8 mouse cellular contexts compared by ENCODE assay signal in genomic region chr9:14379769-14380385, GRCm38 (mm10). TPM values are rescaled to one million over a fixed set of nuclear protein-coding genes. Genes with fewer than 3 reads are reported as not detected.
DNase-seq lines count a peak whose midpoint lies in the region; ATAC-seq lines count a peak whose summit lies in the region.

No protein-coding gene starts in this region.

- peak overlapping the region; percentile 80 for H3K9ac ChIP-seq in lung, embryonic 16.5 days (ENCODE audit: low read length)
- H3K9ac ChIP-seq in intestine, embryonic 16.5 days (ENCODE audit: low read depth, low read length), result peak overlapping the region; percentile 85
- peak overlapping the region; percentile 94 for H3K9ac ChIP-seq in neural tube, embryonic 15.5 days (replicated peaks)

- no peaks in the 10 kb centered on the region for H3K36me3 ChIP-seq in lung, embryonic 16.5 days (ENCODE audit: control insufficient read depth, insufficient read depth, low read length)
- no peaks in the 10 kb centered on the region for H3K36me3 ChIP-seq in intestine, embryonic 16.5 days (ENCODE audit: control insufficient read depth, insufficient read depth, low read length)
- no peaks in the 10 kb centered on the region for H3K36me3 ChIP-seq in neural tube, embryonic 15.5 days

- H3K4me2 ChIP-seq in lung, embryonic 16.5 days (ENCODE audit: low read depth, low read length), result peak overlapping the region; percentile 96
- peak overlapping the region; percentile 88 for H3K4me2 ChIP-seq in intestine, embryonic 16.5 days (ENCODE audit: low read depth, low read length)
- H3K4me2 ChIP-seq in neural tube, embryonic 15.5 days, result peak overlapping the region; percentile 88

- no peak for ATAC-seq in lung, embryonic 16.5 days (ENCODE audit: low read depth)
- peak; percentile 41; the same call in 1 of the 2 replicates for ATAC-seq in erythroblast, adult 5-6 weeks (replicated peaks; ENCODE audit: low FRiP score, poor library complexity, severe bottlenecking)
- peak; percentile 37 for ATAC-seq in intestine, embryonic 16.5 days
- no peak for ATAC-seq in neural tube, embryonic 15.5 days (ENCODE audit: low FRiP score)

- WGBS in lung, embryonic 16.5 days, result 16% methylated on average over 8 of the region's 8 CpGs
- 12% methylated on average over 8 of the region's 8 CpGs for WGBS in intestine, embryonic 16.5 days
- 25% methylated on average over 8 of the region's 8 CpGs for WGBS in neural tube, embryonic 15.5 days

- H3K27me3 ChIP-seq in lung, embryonic 16.5 days (ENCODE audit: control insufficient read depth, insufficient read depth, low read depth, low read length), result no peaks in the 10 kb centered on the region
- H3K27me3 ChIP-seq in intestine, embryonic 16.5 days (replicated peaks; ENCODE audit: control insufficient read depth, insufficient read depth, low read length), result no peaks in the 10 kb centered on the region
- H3K27me3 ChIP-seq in neural tube, embryonic 15.5 days (replicated peaks), result no peaks in the 10 kb centered on the region

- H3K4me3 ChIP-seq in lung, embryonic 16.5 days (ENCODE audit: low read length), result peak overlapping the region; percentile 66
- peak overlapping the region; percentile 79 for H3K4me3 ChIP-seq in intestine, embryonic 16.5 days (ENCODE audit: low read length)
- H3K4me3 ChIP-seq in neural tube, embryonic 15.5 days (replicated peaks), result peak overlapping the region; percentile 82

- no peak for DNase-seq in lung, postnatal 14 days
- no peak for DNase-seq in frontal cortex, postnatal 14 days (ENCODE audit: low spot score in 2 of 2)
- no peak for DNase-seq in testis, postnatal 10 days (ENCODE audit: low spot score)
- DNase-seq in spleen, postnatal 14 days (ENCODE audit: low spot score in 2 of 2), result no peak

- peaks cover 14% of the 10 kb centered on the region for H3K4me1 ChIP-seq in lung, embryonic 16.5 days (replicated peaks; ENCODE audit: control insufficient read depth, insufficient read depth, low read length)
- peaks cover 28% of the 10 kb centered on the region for H3K4me1 ChIP-seq in intestine, embryonic 16.5 days (ENCODE audit: control insufficient read depth, insufficient read depth, low read length)
- peaks cover 32% of the 10 kb centered on the region for H3K4me1 ChIP-seq in neural tube, embryonic 15.5 days

- no peaks in the 10 kb centered on the region for H3K9me3 ChIP-seq in lung, embryonic 16.5 days (ENCODE audit: control insufficient read depth, low read length)
- H3K9me3 ChIP-seq in intestine, embryonic 16.5 days (ENCODE audit: control insufficient read depth, low read length), result no peaks in the 10 kb centered on the region
- H3K9me3 ChIP-seq in neural tube, embryonic 15.5 days (replicated peaks), result no peaks in the 10 kb centered on the region

- H3K27ac ChIP-seq in lung, embryonic 16.5 days (ENCODE audit: low read length), result peak overlapping the region; percentile 78
- peak overlapping the region; percentile 90 for H3K27ac ChIP-seq in intestine, embryonic 16.5 days (ENCODE audit: low read length)
- peak overlapping the region; percentile 89 for H3K27ac ChIP-seq in neural tube, embryonic 15.5 days (replicated peaks)

RNA-seq across cellular contexts. Expression of gene Endod1, which starts 1.4 kb away (rescaled TPM):
- polyA plus RNA-seq in lung, embryonic 16.5 days (2015; fragmentation: Nextera tagmentation; extraction: Ambion mirVana), result 18.5 and 20.9 TPM in 2 replicates
- 51.4 and 53.0 TPM in 2 replicates for total RNA-seq in erythroblast, adult 5-6 weeks (2015; ENCODE audit: low replicate concordance)
- total RNA-seq in erythroblast, adult 5-6 weeks (2017; ENCODE audit: low replicate concordance), result 84.8 and 110 TPM in 2 replicates
- polyA plus RNA-seq in intestine, embryonic 16.5 days (2015; fragmentation: Nextera tagmentation; extraction: Ambion mirVana), result 24.9 and 27.4 TPM in 2 replicates
- polyA plus RNA-seq in neural tube, embryonic 15.5 days (2015; fragmentation: Nextera tagmentation; extraction: Ambion mirVana), result 37.3 and 39.1 TPM in 2 replicates

Comparison
In these comparisons a context has a peak if more than half of its experiments do, and no peak if none do; other contexts are left out.
1. ATAC-seq: peak in erythroblast, adult 5-6 weeks (single experiment) and intestine, embryonic 16.5 days (single experiment); none in lung, embryonic 16.5 days (single experiment) and neural tube, embryonic 15.5 days (single experiment).
2. Peak in every context shown above with its lines, with median percentiles within 50 percentile points of each other: H3K27ac ChIP-seq, H3K4me2 ChIP-seq, H3K4me3 ChIP-seq and H3K9ac ChIP-seq.